Mouse (Mus musculus) Patski (cell line): ENCODE measurements around the gene Adnp. TPM values are rescaled to one million over a fixed set of nuclear protein-coding genes. Genes with fewer than 3 reads are reported as not detected.

Experiments used
- ATAC-seq: fragments of 100-300 bp; one replicate; pipeline ENCODE4 v1.8.0; 2021
- CTCF ChIA-PET: fragments of 350-600 bp; sonication (Branson Sonifier 250); formaldehyde crosslinking; loops from one replicate; lab custom pipeline; 2022; ENCODE audit warnings: inconsistent platforms; lab: Charles Lee
- POLR2A ChIA-PET: fragments of 350-600 bp; sonication (Branson Sonifier 250); formaldehyde crosslinking; loops from one replicate; lab custom pipeline; 2022; ENCODE audit warnings: antibody characterized with exemption, inconsistent platforms; lab: Charles Lee
- DNase-seq: peaks from one replicate; pipeline ENCODE4 v3.0.0-alpha.2; 2011; ENCODE audit warnings: low read depth, low spot score
- H3K27me3 ChIP-seq: fragments of 371-371 bp; one replicate; pipeline ENCODE4 v1.5.1; 2021
- CTCF ChIP-seq: fragments of 100-300 bp; IDR thresholded peaks from one replicate; pipeline ENCODE4 v1.5.1; 2021
- in situ Hi-C: fragments of 300-500 bp; cut with MboI; formaldehyde crosslinking; loops from 3 replicates; pipeline ENCODE4 v1.11.1; 2018; ENCODE audit warnings: low pct_unique_long_range_greater_than_20kb, mixed read lengths
- polyA plus RNA-seq: library from polyadenylated mRNA; unstranded; gene quantifications from one replicate; pipeline ENCODE4 v1.2.3, GENCODE M21; 2021

The Adnp gene
- polyA plus RNA-seq, 1 experiment from 2014 or later: 18.6 TPM

DNA sequence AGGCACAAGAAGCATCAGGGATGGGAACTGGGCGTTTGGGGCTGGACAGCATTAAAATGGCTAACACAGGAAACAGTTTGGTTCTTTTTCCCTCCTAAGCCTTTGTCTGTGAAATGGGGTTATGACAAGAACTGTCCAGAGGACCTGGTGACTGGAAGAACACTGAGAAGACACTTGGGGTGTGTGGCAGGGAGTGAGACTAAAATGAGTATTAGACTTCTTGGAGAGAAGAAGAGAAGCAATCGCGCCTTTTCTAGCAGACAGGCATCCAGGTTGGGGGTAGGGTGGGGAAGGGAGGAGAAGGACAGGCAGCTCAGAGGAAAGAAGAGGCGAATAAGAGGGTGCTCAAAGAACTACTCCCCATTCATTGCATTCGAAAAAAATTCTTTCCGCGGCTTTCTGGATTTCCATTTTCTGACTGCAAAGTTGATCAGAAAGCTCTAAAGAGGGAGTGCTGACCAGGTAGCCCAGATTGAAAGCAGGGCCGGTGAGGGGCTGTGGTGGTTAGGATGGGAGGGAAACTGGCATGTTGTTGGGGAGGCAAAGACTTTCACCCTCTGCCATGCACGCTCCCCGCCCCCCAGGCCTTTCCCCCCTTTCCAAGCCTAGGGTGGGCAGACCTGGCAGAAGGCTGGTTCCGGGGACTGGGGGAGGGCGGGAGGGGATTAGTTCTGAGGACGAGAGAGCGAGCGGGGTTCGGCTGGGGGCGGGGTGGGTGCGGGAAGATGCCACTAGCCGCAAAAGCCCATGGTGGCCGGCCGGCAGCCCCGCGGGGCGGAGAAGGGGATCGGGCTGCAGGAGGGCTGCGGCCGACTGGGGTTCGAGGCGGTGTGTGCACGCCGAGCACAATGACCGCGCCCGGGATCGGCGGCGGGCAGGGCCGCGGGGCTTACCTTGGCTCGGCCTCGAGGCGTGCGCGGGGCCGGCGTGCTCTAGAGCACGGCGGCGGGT lies 956 bp downstream of the Adnp start:
- TF ChIP-seq CTCF: no peak
- ATAC-seq (peak; percentile 7), DNase-seq (no peak)
- H3K27me3 ChIP-seq: no peaks in the 10 kb centered on the region
- in situ Hi-C loops: no loop called here
- CTCF ChIA-PET: interaction anchor here (0.6 to 1.5 kb wide), 8 partner anchors 9 to 91 kb away, joined by 3 to 5 read pairs (median 3); no protein-coding TSS in a partner anchor
- POLR2A ChIA-PET: interaction anchor here (1.2 kb wide), 1 partner anchor 76 kb away, joined by 4 read pairs; no protein-coding TSS in a partner anchor

DNA sequence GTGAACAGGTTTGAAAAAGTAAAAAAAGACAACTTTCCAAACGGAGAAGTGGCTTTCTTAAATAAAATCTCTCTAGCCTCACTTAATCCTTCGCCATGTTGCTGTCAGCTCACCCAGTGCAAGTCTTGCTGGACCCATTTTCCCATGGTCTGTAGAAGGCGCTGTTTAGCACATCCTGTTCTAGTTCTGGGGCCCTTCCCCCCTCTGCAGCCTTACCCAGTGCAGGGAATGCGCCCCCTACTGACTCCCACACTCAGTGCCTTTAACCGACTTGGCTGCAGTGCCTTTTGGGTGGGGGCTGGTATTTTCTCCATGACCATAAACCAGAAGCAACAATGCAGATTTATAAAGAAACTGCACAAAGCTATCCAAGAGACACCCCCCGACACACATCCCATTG lies 1.6 kb downstream of the Adnp start:
- TF ChIP-seq CTCF: peak; percentile 99
- POLR2A ChIA-PET: interaction anchor here (1.7 kb wide), 1 partner anchor 16 kb away, joined by 3 read pairs; no protein-coding TSS in a partner anchor
- H3K27me3 ChIP-seq: no peaks in the 10 kb centered on the region
- CTCF ChIA-PET: interaction anchor here (0.6 to 1.5 kb wide), 8 partner anchors 8 to 90 kb away, joined by 3 to 5 read pairs (median 3); no protein-coding TSS in a partner anchor
- DNase-seq (peak; percentile 75), ATAC-seq (peak; percentile 75)
- in situ Hi-C loops: no loop called here

GRCm38 (mm10) chr2:168204476-168204999 lies 2.4 kb downstream of the Adnp start:
- no peak for TF ChIP-seq CTCF
- POLR2A ChIA-PET: interaction anchor here (1.7 kb wide), 1 partner anchor 16 kb away, joined by 3 read pairs; no protein-coding TSS in a partner anchor
- no peak for DNase-seq
- CTCF ChIA-PET: interaction anchor here (1.2 to 1.4 kb wide), 4 partner anchors 21 to 89 kb away, joined by 3 to 4 read pairs (median 3); no protein-coding TSS in a partner anchor
- ATAC-seq: no peak
- H3K27me3 ChIP-seq: no peaks in the 10 kb centered on the region
- in situ Hi-C loops: loop anchor here (5.0 kb wide), 1 partner anchor 92 kb away; no protein-coding TSS in a partner anchor

DNA sequence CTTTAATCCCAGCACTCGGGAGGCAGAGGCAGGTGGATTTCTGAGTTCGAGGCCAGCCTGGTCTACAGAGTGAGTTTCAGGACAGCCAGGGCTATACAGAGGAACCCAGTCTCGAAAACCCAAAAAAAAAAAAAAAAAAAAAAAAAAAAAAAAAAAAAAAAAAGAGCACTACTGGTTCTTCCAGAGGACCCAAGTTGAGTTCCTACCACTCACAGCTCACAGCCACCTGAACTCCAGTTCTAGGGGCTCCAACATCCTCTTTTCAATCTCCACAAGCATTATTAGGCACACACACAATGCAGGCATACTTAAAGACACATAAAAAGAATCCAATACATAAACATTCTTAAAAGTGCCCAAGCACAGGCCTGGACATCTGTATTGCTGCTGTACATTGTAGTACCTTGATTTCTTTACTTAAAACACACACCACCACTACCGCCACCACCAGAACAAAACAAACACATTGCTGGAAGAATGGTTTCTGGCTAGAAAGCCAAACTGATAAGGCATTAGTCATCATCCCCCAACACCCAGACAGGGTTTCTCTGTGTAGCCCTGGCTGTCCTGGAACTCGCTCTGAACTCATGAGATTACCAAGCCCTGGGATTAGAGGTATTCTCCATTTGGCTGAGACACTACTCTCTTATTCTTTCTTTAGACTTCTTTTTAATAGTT lies 6.8 kb downstream of the Adnp start:
- ChIA-PET POLR2A (no interaction called here), CTCF (interaction anchor here (0.9 to 2.4 kb wide), 4 partner anchors 12 to 259 kb away, joined by 3 to 10 read pairs (median 4); no protein-coding TSS in a partner anchor)
- H3K27me3 ChIP-seq: no peaks in the 10 kb centered on the region
- no peak for DNase-seq
- no peak for ATAC-seq
- in situ Hi-C loops: loop anchor here (5.0 kb wide), 1 partner anchor 88 kb away; no protein-coding TSS in a partner anchor
- no peak for TF ChIP-seq CTCF

- POLR2A ChIA-PET: interaction anchor here (0.6 kb wide), 1 partner anchor 81 kb away, joined by 3 read pairs; no protein-coding TSS in a partner anchor
- in situ Hi-C loops: no loop called here
- no peak for ATAC-seq
- no peak for DNase-seq
- H3K27me3 ChIP-seq: no peaks in the 10 kb centered on the region
- no peak for TF ChIP-seq CTCF
- CTCF ChIA-PET: interaction anchor here (0.9 to 2.4 kb wide), 7 partner anchors 11 to 260 kb away, joined by 3 to 10 read pairs (median 3); no protein-coding TSS in a partner anchor
Measured at GRCm38 (mm10) chr2:168199476-168199875, 7.4 kb downstream of the Adnp start.

GRCm38 (mm10) chr2:168198421-168198820 lies 8.5 kb downstream of the Adnp start:
- in situ Hi-C loops: no loop called here
- TF ChIP-seq CTCF: no peak
- DNase-seq: no peak
- no peaks in the 10 kb centered on the region for H3K27me3 ChIP-seq
- no peak for ATAC-seq
- POLR2A ChIA-PET: no interaction called here
- CTCF ChIA-PET: interaction anchor here (0.9 to 2.4 kb wide), 6 partner anchors 10 to 146 kb away, joined by 3 to 10 read pairs (median 3); no protein-coding TSS in a partner anchor

DNA sequence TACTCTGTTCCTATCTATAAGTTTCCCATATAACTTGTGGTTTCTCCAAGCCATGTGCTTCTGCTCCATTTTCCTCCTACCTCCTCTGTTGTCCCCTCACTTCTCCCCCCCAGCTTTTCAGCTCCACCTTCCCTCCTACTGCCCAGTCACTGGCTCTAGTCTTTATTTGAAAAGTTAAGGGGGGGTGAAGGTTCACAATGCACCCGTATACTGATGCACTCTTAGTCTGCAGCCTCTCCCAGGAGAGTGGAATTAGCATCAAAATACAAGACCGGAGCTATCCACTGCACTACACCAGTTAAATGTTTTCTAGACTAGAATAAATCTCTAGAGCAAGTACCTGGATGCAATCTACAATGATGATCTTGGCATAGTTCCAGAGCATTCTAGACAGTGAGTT lies 11.2 kb downstream of the Adnp start:
- in situ Hi-C loops: no loop called here
- ChIA-PET POLR2A (no interaction called here), CTCF (no interaction called here)
- DNase-seq: no peak
- no peak for TF ChIP-seq CTCF
- no peaks in the 10 kb centered on the region for H3K27me3 ChIP-seq
- no peak for ATAC-seq

GRCm38 (mm10) chr2:168193685-168194084 lies 13.2 kb downstream of the Adnp start:
- DNase-seq (no peak), ATAC-seq (no peak)
- TF ChIP-seq CTCF: no peak
- ChIA-PET CTCF (interaction anchor here (0.9 to 1.3 kb wide), 6 partner anchors 9 to 79 kb away, joined by 3 to 4 read pairs (median 3); partner anchors contain the start of gene Adnp), POLR2A (interaction anchor here (1.4 kb wide), 1 partner anchor 14 kb away, joined by 3 read pairs; no protein-coding TSS in a partner anchor)
- in situ Hi-C loops: no loop called here
- H3K27me3 ChIP-seq: no peaks in the 10 kb centered on the region

GRCm38 (mm10) chr2:168191856-168192255 lies 15.1 kb downstream of the Adnp start:
- ChIA-PET POLR2A (no interaction called here), CTCF (interaction anchor here (0.7 to 1.1 kb wide), 2 partner anchors 75 to 80 kb away, joined by 3 read pairs; no protein-coding TSS in a partner anchor)
- in situ Hi-C loops: no loop called here
- no peak for TF ChIP-seq CTCF
- no peak for ATAC-seq
- no peak for DNase-seq
- no peaks in the 10 kb centered on the region for H3K27me3 ChIP-seq
